Mouse (Mus musculus) kidney, adult 2 months (tissue): ENCODE measurements at regions not wholly inside any gene's neighbourhood (a gene's known extent, or its start where the extent isn't known, plus 50 kb on each side); places are given as distances from the start of the nearest gene placed in this dataset.

Source experiments
- DNase-seq: peaks from one replicate; pipeline ENCODE4 v3.0.0; 2021
- H3K27ac ChIP-seq: fragments of 200-500 bp; 2 replicates; pipeline ENCODE4 v1.5.1; 2012; ENCODE audit warnings: low read depth, low read length, control low read depth, inconsistent platforms; ENCODE audit not compliant: insufficient read depth
- H3K27me3 ChIP-seq: fragments of 200-500 bp; replicated peaks from 2 replicates; pipeline ENCODE4 v1.6.1; 2012; ENCODE audit warnings: mild to moderate bottlenecking, moderate library complexity, low read length, inconsistent platforms; ENCODE audit not compliant: control insufficient read depth, insufficient read depth
- H3K36me3 ChIP-seq: fragments of 200-500 bp; 2 replicates; pipeline ENCODE4 v1.6.1; 2012; ENCODE audit warnings: mild to moderate bottlenecking, moderate library complexity, low read length, inconsistent platforms; ENCODE audit not compliant: control insufficient read depth, insufficient read depth
- H3K4me1 ChIP-seq: fragments of 200-500 bp; 2 replicates; pipeline ENCODE4 v1.6.1; 2011; ENCODE audit warnings: low read length; ENCODE audit not compliant: control insufficient read depth, insufficient read depth
- H3K4me3 ChIP-seq: fragments of 200-500 bp; 2 replicates; pipeline ENCODE4 v1.5.1; 2011; ENCODE audit warnings: mild to moderate bottlenecking, low read depth, low read length, control low read depth; ENCODE audit not compliant: insufficient read depth
- CTCF ChIP-seq: fragments of 200-500 bp; conservative IDR thresholded peaks from 2 replicates; pipeline ENCODE4 v1.5.1; 2011; ENCODE audit warnings: low read depth, mild to moderate bottlenecking, control low read depth, low read length, moderate library complexity, mixed read lengths; ENCODE audit not compliant: insufficient read depth, insufficient read length
- POLR2A ChIP-seq: fragments of 200-500 bp; IDR thresholded peaks from one replicate; pipeline ENCODE4 v1.6.1; 2011; ENCODE audit warnings: low read depth, low read length, control low read depth
- WGBS: fragments of 180-500 bp; shearing (Covaris S2); methylation state at CpG from one replicate; pipeline ENCODE4 v1.1.7; 2018; 5-methylcytosine and 5-hydroxymethylcytosine counted together

GRCm38 (mm10) chr3:130884393-130884792 lies 154.2 kb upstream of the Rpl34 start:
- 95% methylated on average over 9 of the region's 9 CpGs for WGBS
- Histone ChIP-seq H3K4me1 (no peaks in the 10 kb centered on the region), H3K4me3 (no peak overlapping the region), H3K27me3 (no peaks in the 10 kb centered on the region), H3K36me3 (no peaks in the 10 kb centered on the region), H3K27ac (no peak overlapping the region)
- no peak for DNase-seq
- no peak for TF ChIP-seq POLR2A
- no peak for TF ChIP-seq CTCF

DNA sequence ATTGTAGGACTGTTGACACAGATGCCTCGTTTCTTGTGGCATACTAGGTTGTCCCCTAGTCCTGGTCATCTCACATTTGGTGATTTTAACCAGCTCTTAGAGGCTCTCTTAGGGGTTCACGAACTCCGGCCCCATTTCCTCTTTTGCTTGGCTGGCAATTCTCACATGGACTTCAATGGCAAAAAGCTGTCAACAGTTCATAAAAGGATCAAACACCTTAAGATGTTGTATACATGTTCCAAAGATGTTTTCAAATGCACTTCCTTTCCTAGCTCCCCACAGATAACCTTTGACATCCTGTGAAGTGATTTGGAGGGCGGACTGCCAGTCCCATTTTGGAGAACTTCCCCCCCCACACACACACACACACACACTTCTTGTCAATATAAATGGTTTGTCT lies 153.7 kb upstream of the Rpl34 start:
- Histone ChIP-seq H3K4me1 (no peaks in the 10 kb centered on the region), H3K4me3 (no peak overlapping the region), H3K36me3 (no peaks in the 10 kb centered on the region), H3K27me3 (no peaks in the 10 kb centered on the region), H3K27ac (no peak overlapping the region)
- TF ChIP-seq CTCF, result no peak
- no peak for TF ChIP-seq POLR2A
- no peak for DNase-seq
- 64% methylated on average over 4 of the region's 4 CpGs for WGBS

GRCm38 (mm10) chr3:130883319-130883718 lies 153.1 kb upstream of the Rpl34 start:
- no peaks in the 10 kb centered on the region for H3K36me3 ChIP-seq
- H3K4me3 ChIP-seq, result no peak overlapping the region
- WGBS, result 84% methylated on average over 6 of the region's 6 CpGs
- no peaks in the 10 kb centered on the region for H3K4me1 ChIP-seq
- no peaks in the 10 kb centered on the region for H3K27me3 ChIP-seq
- DNase-seq, result no peak
- no peak overlapping the region for H3K27ac ChIP-seq
- TF ChIP-seq POLR2A (no peak), CTCF (no peak)

GRCm38 (mm10) chr3:130880482-130880881 lies 150.3 kb upstream of the Rpl34 start:
- no peak for TF ChIP-seq POLR2A
- 0 out of 2 replicates have a peak, but pooled peaks have one; percentile 16 for TF ChIP-seq CTCF
- H3K4me1 ChIP-seq, result no peaks in the 10 kb centered on the region
- WGBS, result 77% methylated on average over 6 of the region's 6 CpGs
- H3K27me3 ChIP-seq, result no peaks in the 10 kb centered on the region
- no peak for DNase-seq
- H3K36me3 ChIP-seq, result no peaks in the 10 kb centered on the region
- H3K27ac ChIP-seq, result no peak overlapping the region
- no peak overlapping the region for H3K4me3 ChIP-seq

GRCm38 (mm10) chr3:130879463-130879862 lies 149.3 kb upstream of the Rpl34 start:
- no peak overlapping the region for H3K4me3 ChIP-seq
- H3K4me1 ChIP-seq, result no peaks in the 10 kb centered on the region
- WGBS, result 74% methylated on average over 8 of the region's 8 CpGs
- H3K36me3 ChIP-seq, result no peaks in the 10 kb centered on the region
- no peaks in the 10 kb centered on the region for H3K27me3 ChIP-seq
- TF ChIP-seq POLR2A (no peak), CTCF (no peak)
- DNase-seq, result no peak
- H3K27ac ChIP-seq, result no peak overlapping the region

DNA sequence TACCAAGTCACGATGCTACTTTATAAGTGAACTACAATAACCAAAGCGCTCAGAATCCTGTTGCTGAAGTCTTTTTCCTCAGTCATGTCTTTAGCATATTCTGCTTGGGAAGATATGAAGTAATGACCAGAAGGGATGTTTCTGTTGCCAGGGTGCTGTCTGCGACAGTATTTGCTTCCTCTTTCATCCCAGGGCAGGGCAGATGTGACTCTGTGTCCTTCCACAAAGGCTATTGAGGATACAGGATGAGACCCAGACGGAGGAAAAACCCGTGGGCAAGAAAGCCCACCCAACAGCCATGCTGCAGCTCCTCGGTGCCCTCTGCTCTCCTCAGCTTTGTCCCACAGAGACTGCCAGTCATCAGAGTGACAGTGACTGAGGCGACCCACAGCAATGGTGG lies 148.6 kb upstream of the Rpl34 start:
- no peak for DNase-seq
- Histone ChIP-seq H3K27me3 (no peaks in the 10 kb centered on the region), H3K27ac (no peak overlapping the region), H3K36me3 (no peaks in the 10 kb centered on the region), H3K4me1 (no peaks in the 10 kb centered on the region), H3K4me3 (no peak overlapping the region)
- TF ChIP-seq POLR2A (no peak), CTCF (no peak)
- WGBS, result 80% methylated on average over 7 of the region's 7 CpGs

DNA sequence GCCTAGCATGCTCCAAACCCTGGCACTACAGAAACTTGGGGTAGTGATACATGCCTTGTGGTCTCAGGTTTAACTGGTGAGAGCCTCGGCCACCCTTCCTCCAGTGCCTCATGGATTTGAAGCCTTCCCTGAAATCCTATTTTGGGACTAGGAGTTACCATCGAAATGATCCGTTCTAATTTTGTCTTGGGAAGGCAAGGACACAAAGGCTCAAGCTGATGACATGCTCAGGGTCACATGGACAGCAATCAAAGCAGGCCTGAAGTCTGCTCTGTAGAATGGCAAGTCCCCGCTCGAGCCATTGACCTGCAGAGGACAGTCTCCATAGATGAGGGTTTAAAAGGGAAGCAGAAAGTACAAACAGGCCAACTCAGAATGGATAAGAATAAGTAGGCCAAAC lies 147.8 kb upstream of the Rpl34 start:
- TF ChIP-seq POLR2A (no peak), CTCF (no peak)
- Histone ChIP-seq H3K4me3 (no peak overlapping the region), H3K27me3 (no peaks in the 10 kb centered on the region), H3K36me3 (no peaks in the 10 kb centered on the region), H3K4me1 (no peaks in the 10 kb centered on the region), H3K27ac (no peak overlapping the region)
- DNase-seq, result no peak
- WGBS, result 92% methylated on average over 5 of the region's 5 CpGs

DNA sequence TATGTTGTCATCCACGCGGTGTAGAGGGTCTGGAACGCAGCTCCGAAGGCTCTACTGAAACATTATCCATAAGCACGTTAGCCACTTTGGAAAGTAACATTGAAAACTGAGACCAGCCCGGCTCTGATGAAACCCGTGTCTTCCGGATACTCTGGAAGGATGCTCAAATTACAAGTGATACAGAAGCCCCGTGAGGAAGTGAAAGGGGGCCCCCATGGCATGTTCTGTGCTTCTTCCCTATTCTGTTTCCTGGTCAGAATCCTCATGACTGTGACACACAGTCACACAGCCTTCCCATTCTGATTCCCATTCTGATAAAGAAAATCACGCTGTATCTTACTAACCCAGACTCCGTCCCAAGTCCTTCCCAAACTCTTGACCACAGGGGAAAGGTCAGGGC lies 143.5 kb upstream of the Rpl34 start:
- no peaks in the 10 kb centered on the region for H3K4me1 ChIP-seq
- WGBS, result 43% methylated on average over 11 of the region's 11 CpGs
- H3K4me3 ChIP-seq, result no peak overlapping the region
- no peak for TF ChIP-seq CTCF
- no peak for TF ChIP-seq POLR2A
- peak; percentile 8 for DNase-seq
- H3K36me3 ChIP-seq, result no peaks in the 10 kb centered on the region
- no peak overlapping the region for H3K27ac ChIP-seq
- no peaks in the 10 kb centered on the region for H3K27me3 ChIP-seq
